Mouse (Mus musculus) stomach, embryonic 15.5 days (tissue): ENCODE measurements around the gene Surf2. TPM values are rescaled to one million over a fixed set of nuclear protein-coding genes. Genes with fewer than 3 reads are reported as not detected.
A peak's percentile ranks its signal among the peaks of the same experiment; 100 is the strongest.

Experiments
- ATAC-seq: fragments of 200-750 bp; cut with Nextera tagmentation; 2 replicates; pipeline ENCODE4 v1.8.0; 2017; ENCODE audit warnings: low read depth, moderate number of reproducible peaks, moderate TSS enrichment; ENCODE audit not compliant: insufficient read depth, low FRiP score
- H3K27ac ChIP-seq: fragments of 300-500 bp; sonication (generic); 2 replicates; pipeline ENCODE4 v1.5.1; 2015; ENCODE audit warnings: mild to moderate bottlenecking, inconsistent platforms
- H3K27me3 ChIP-seq: fragments of 300-500 bp; sonication (generic); replicated peaks from 2 replicates; pipeline ENCODE4 v1.6.1; 2015; ENCODE audit warnings: inconsistent platforms
- H3K36me3 ChIP-seq: fragments of 300-500 bp; sonication (generic); 2 replicates; pipeline ENCODE4 v1.6.1; 2015; ENCODE audit warnings: inconsistent platforms
- H3K4me1 ChIP-seq: fragments of 300-500 bp; sonication (generic); 2 replicates; pipeline ENCODE4 v1.6.1; 2015; ENCODE audit warnings: inconsistent platforms
- H3K4me2 ChIP-seq: fragments of 300-500 bp; sonication (generic); 2 replicates; pipeline ENCODE4 v1.6.1; 2015; ENCODE audit warnings: mild to moderate bottlenecking, inconsistent platforms
- H3K4me3 ChIP-seq: fragments of 300-500 bp; sonication (generic); replicated peaks from 2 replicates; pipeline ENCODE4 v1.5.1; 2015; ENCODE audit warnings: inconsistent platforms
- H3K9ac ChIP-seq: fragments of 300-500 bp; sonication (generic); 2 replicates; pipeline ENCODE4 v1.6.1; 2015; ENCODE audit warnings: inconsistent platforms
- H3K9me3 ChIP-seq: fragments of 300-500 bp; sonication (generic); 2 replicates; pipeline ENCODE4 v1.6.1; 2016; ENCODE audit warnings: inconsistent platforms
- WGBS: fragments of 180-500 bp; shearing (Covaris S2); methylation state at CpG from one replicate; pipeline ENCODE4 v1.1.7; 2015; 5-methylcytosine and 5-hydroxymethylcytosine counted together
- polyA plus RNA-seq: library from polyadenylated mRNA; unstranded; fragments of >200 nt; fragmentation: Nextera tagmentation; extraction: Ambion mirVana; gene quantifications from 2 replicates; pipeline ENCODE4 v1.2.1, GENCODE M21; 2015

Gene Surf2
- polyA plus RNA-seq, 1 experiment from 2014 or later = 40.4 TPM

DNA sequence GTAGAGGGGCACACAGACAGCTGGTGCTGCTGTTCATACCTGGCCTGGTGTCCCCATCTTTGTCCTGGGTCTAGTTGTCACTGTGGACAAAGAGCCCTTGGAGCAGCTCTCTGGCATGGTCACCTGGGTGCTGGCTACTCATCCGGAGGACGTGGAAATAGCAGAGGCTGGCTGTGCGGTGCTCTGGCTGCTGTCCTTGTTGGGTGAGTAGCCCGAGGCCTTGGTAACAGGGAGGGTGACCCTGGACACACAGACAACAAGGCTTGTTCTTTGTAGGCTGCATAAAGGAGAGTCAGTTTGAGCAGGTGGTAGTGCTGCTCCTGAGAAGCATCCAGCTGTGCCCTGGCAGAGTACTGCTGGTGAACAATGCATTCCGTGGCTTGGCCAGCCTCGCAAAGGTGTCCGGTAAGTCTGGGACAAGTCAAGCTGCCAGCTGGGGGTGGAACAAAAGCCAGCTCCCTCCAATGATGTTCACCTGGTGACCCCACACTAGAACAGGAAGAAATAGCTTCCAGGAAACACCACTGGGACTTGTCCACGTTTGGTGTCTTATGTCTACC is 35.3 kb downstream of the Surf2 start:
- Histone ChIP-seq H3K36me3 (peaks cover 38% of the 10 kb centered on the region), H3K4me2 (no peak overlapping the region), H3K9ac (no peak overlapping the region), H3K9me3 (no peaks in the 10 kb centered on the region), H3K4me1 (no peaks in the 10 kb centered on the region), H3K4me3 (no peak overlapping the region), H3K27ac (no peak overlapping the region), H3K27me3 (no peaks in the 10 kb centered on the region)
- no peak for ATAC-seq
- WGBS = 89% methylated on average over 8 of the region's 8 CpGs

DNA sequence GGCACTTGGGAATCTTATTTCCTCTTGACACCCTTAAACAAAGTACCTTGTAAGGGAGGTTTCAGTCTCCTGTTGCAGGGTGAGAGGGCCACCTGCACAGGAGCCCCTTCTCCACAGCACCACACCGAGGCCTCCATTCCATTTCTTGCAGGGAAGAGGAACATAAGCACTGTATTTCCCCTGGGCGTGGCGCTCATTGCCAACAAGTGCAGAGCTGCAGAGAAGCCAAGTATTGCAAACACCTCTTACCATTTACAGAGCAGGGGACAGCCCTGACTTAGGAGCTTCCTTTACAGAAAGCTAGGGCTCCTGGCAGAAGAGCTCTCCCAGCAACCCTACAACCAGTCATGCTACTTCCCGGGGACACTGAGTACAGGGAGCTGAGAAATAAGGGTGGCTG is 36.0 kb downstream of the Surf2 start:
- Histone ChIP-seq H3K27ac (no peak overlapping the region), H3K4me1 (no peaks in the 10 kb centered on the region), H3K9me3 (no peaks in the 10 kb centered on the region), H3K4me3 (no peak overlapping the region), H3K27me3 (no peaks in the 10 kb centered on the region), H3K9ac (no peak overlapping the region), H3K4me2 (no peak overlapping the region), H3K36me3 (peaks cover 43% of the 10 kb centered on the region)
- 87% methylated on average over 4 of the region's 4 CpGs for WGBS
- ATAC-seq = no peak

DNA sequence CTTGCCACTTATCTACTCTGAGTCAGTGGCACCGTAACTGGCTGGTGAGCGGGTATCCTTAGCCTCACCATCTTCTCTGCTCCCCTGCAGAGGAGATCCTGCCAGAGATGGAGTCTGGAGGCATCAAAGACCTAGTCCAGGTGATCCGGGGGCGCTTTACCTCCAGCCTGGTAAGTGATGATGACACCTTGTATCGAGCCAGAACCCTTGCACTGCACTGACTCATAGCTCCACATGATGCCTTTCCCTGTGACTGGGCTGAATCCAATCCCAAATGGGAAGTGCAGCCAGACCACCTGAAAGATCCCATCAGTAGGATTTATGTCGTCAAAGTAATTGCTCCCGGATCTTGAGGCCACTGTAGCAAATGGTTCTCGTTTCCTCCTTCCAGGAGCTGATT is 36.7 kb downstream of the Surf2 start:
- WGBS = 84% methylated on average over 8 of the region's 8 CpGs
- Histone ChIP-seq H3K9ac (no peak overlapping the region), H3K4me3 (no peak overlapping the region), H3K9me3 (no peaks in the 10 kb centered on the region), H3K27me3 (no peaks in the 10 kb centered on the region), H3K27ac (no peak overlapping the region), H3K4me1 (no peaks in the 10 kb centered on the region), H3K36me3 (peaks cover 48% of the 10 kb centered on the region), H3K4me2 (no peak overlapping the region)
- no peak for ATAC-seq

GRCm38 (mm10) chr2:26954735-26955395 is 38.7 kb downstream of the Surf2 start:
- Histone ChIP-seq H3K4me3 (no peak overlapping the region), H3K9ac (no peak overlapping the region), H3K36me3 (peaks cover 63% of the 10 kb centered on the region), H3K27me3 (no peaks in the 10 kb centered on the region), H3K9me3 (no peaks in the 10 kb centered on the region), H3K4me2 (no peak overlapping the region), H3K4me1 (no peaks in the 10 kb centered on the region), H3K27ac (no peak overlapping the region)
- no peak for ATAC-seq
- 83% methylated on average over 2 of the region's 2 CpGs for WGBS

DNA sequence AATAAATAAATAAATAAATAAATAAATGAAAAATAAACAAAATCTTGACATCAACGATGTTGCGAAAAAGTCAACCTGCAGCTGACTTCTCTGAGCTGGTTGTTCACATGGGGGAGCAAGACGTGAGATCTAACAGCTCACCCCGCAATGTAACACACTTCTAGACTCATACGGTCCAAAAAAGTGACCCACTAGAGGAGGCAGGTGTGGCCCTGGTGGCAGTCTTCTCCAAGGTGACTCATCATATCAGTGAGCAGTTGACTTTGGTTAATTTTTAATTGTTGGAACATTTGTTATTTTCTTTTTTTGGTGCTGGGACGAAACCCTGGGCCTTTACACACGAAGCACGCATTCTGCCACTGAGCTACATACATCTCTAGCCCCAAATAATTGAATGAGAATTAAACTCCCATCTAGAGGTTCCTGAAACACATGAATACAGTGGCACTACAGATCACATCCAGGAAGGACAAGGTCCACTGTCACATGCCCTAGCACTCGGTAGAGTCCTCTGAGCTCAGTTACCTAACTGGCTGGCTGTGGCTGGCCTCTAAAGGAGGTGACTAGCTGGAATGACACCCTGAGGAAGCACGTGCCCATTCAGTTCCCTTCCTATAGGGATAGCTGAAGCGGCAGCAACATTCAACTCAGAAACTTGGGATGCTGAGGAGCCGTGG is 40.8 kb downstream of the Surf2 start:
- Histone ChIP-seq H3K9ac (no peak overlapping the region), H3K36me3 (peaks cover 61% of the 10 kb centered on the region), H3K4me3 (no peak overlapping the region), H3K27me3 (no peaks in the 10 kb centered on the region), H3K4me2 (no peak overlapping the region), H3K9me3 (no peaks in the 10 kb centered on the region), H3K4me1 (peaks cover 1% of the 10 kb centered on the region; the same call in 1 of the 2 replicates), H3K27ac (no peak overlapping the region)
- peak; percentile 49; the same call in 1 of the 2 replicates for ATAC-seq
- 89% methylated on average over 12 of the region's 12 CpGs for WGBS

- Histone ChIP-seq H3K4me1 (peaks cover 4% of the 10 kb centered on the region; the same call in 1 of the 2 replicates), H3K9ac (no peak overlapping the region), H3K9me3 (no peaks in the 10 kb centered on the region), H3K27ac (no peak overlapping the region), H3K27me3 (no peaks in the 10 kb centered on the region), H3K4me2 (no peak overlapping the region), H3K4me3 (no peak overlapping the region), H3K36me3 (peaks cover 57% of the 10 kb centered on the region)
- 69% methylated on average over 2 of the region's 2 CpGs for WGBS
- no peak for ATAC-seq
Measured at GRCm38 (mm10) chr2:26957488-26957859, 41.3 kb downstream of the Surf2 start.

- no peak overlapping the region for H3K27ac ChIP-seq
- no peak for ATAC-seq
- H3K4me1 ChIP-seq = peaks cover 14% of the 10 kb centered on the region; the same call in 1 of the 2 replicates
- no peak overlapping the region for H3K4me2 ChIP-seq
- no peak overlapping the region for H3K4me3 ChIP-seq
- peaks cover 31% of the 10 kb centered on the region for H3K36me3 ChIP-seq
- no peaks in the 10 kb centered on the region for H3K9me3 ChIP-seq
- H3K27me3 ChIP-seq = no peaks in the 10 kb centered on the region
- no peak overlapping the region for H3K9ac ChIP-seq
- WGBS = 71% methylated on average over 4 of the region's 4 CpGs
Measured at GRCm38 (mm10) chr2:26960756-26961155, 44.6 kb downstream of the Surf2 start.

- Histone ChIP-seq H3K27ac (peak within 1 kb of the TSS; percentile 97), H3K27me3 (no peaks in the 10 kb centered on the region), H3K4me3 (peak within 1 kb of the TSS; percentile 87), H3K4me2 (peak within 1 kb of the TSS; percentile 82), H3K9ac (peak within 1 kb of the TSS; percentile 94), H3K36me3 (peaks cover 6% of the 10 kb centered on the region), H3K4me1 (peaks cover 14% of the 10 kb centered on the region; the same call in 1 of the 2 replicates), H3K9me3 (no peaks in the 10 kb centered on the region)
- WGBS = under 1% methylated on average over 50 of the region's 50 CpGs
- ATAC-seq = peak; percentile 91
Measured at GRCm38 (mm10) chr2:26963923-26964723, 48.0 kb downstream of the Surf2 start, which contains the start of gene Rexo4. TSS of gene Rexo4 (minus strand) at chr2:26964386.

- H3K4me3 ChIP-seq = peak overlapping the region; percentile 87
- peak overlapping the region; percentile 82 for H3K4me2 ChIP-seq
- no peaks in the 10 kb centered on the region for H3K9me3 ChIP-seq
- peak; percentile 15; the same call in 1 of the 2 replicates for ATAC-seq
- H3K9ac ChIP-seq = peak overlapping the region; percentile 94
- H3K36me3 ChIP-seq = peaks cover 2% of the 10 kb centered on the region
- no peaks in the 10 kb centered on the region for H3K27me3 ChIP-seq
- H3K4me1 ChIP-seq = peaks cover 14% of the 10 kb centered on the region; the same call in 1 of the 2 replicates
- peak overlapping the region; percentile 97 for H3K27ac ChIP-seq
- WGBS = 14% methylated on average over 14 of the region's 14 CpGs
Measured at GRCm38 (mm10) chr2:26964724-26965370, 48.7 kb downstream of the Surf2 start.

- no peak for ATAC-seq
- Histone ChIP-seq H3K4me1 (peaks cover 10% of the 10 kb centered on the region; the same call in 1 of the 2 replicates), H3K4me3 (no peak overlapping the region), H3K27me3 (no peaks in the 10 kb centered on the region), H3K27ac (no peak overlapping the region), H3K9ac (no peak overlapping the region), H3K4me2 (no peak overlapping the region), H3K9me3 (no peaks in the 10 kb centered on the region), H3K36me3 (no peaks in the 10 kb centered on the region)
- 79% methylated on average over 2 of the region's 2 CpGs for WGBS
Measured at GRCm38 (mm10) chr2:26967262-26967661, 51.1 kb downstream of the Surf2 start.
